Mouse (Mus musculus): ENCODE data around the gene Foxl2. TPM values are rescaled to one million over a fixed set of nuclear protein-coding genes. Genes with fewer than 3 reads are reported as not detected.

Gene Foxl2
- polyA plus RNA-seq, 1 experiment from 2014 or later: 0.42 TPM

DNA sequence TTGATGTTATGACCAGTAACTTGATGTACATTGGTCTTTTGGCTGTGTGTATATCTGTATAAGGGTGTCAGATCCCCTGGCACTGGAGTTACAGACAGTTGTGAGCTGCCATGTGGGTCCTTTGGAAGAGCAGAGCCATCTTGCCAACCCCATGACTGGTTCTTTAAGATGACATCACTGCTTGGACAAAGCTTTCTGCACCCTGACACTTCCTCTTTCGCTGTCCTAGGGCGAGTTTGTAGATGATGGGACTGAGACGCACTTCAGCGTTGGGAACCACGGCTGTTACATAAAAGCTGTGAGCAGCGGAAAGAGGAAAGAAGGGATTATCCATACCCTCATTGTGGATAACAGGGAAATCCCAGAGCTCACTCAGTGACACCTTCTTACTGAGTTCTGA, 46.2 kb downstream of the Foxl2 start:
- no peaks in the 10 kb centered on the region for H3K9me3 ChIP-seq
- no peak for ATAC-seq (replicated peaks)
- WGBS: 91% methylated on average over 6 of the region's 6 CpGs
- H3K4me2 ChIP-seq (replicated peaks): no peak overlapping the region
- H3K36me3 ChIP-seq: peaks cover 37% of the 10 kb centered on the region
- no peak overlapping the region for H3K27ac ChIP-seq (replicated peaks)
- H3K9ac ChIP-seq (replicated peaks): no peak overlapping the region
- H3K4me3 ChIP-seq: no peak overlapping the region
- no peaks in the 10 kb centered on the region for H3K4me1 ChIP-seq
- H3K27me3 ChIP-seq: no peaks in the 10 kb centered on the region

Other genes starting within 250 kb of the Foxl2 start
- 0.22 TPM in 1 of 2 replicates, not detected in the other for gene Prr23a1, start 112.8 kb upstream of the Foxl2 start, polyA plus RNA-seq (2015; fragmentation: Nextera tagmentation; extraction: Ambion mirVana)
- gene Prr23a2, start 98.8 kb upstream of the Foxl2 start, polyA plus RNA-seq (2015; fragmentation: Nextera tagmentation; extraction: Ambion mirVana): not detected in 2 replicates
- gene Prr23a3, start 90.5 kb upstream of the Foxl2 start, polyA plus RNA-seq (2015; fragmentation: Nextera tagmentation; extraction: Ambion mirVana): not detected in 2 replicates
- gene 7420426K07Rik, start 52.2 kb upstream of the Foxl2 start, polyA plus RNA-seq (2015; fragmentation: Nextera tagmentation; extraction: Ambion mirVana): not detected in 2 replicates
- 94.8 and 101 TPM in 2 replicates for gene Faim, start 31.1 kb downstream of the Foxl2 start, polyA plus RNA-seq (2015; fragmentation: Nextera tagmentation; extraction: Ambion mirVana)
- gene Gm1123, start 80.4 kb downstream of the Foxl2 start, polyA plus RNA-seq (2015; fragmentation: Nextera tagmentation; extraction: Ambion mirVana): not detected in 2 replicates
- 3.7 and 3.8 TPM in 2 replicates for gene Pik3cb, start 185.3 kb downstream of the Foxl2 start, polyA plus RNA-seq (2015; fragmentation: Nextera tagmentation; extraction: Ambion mirVana)

Measured in forebrain, embryonic 15.5 days (tissue).